Mouse (Mus musculus) C3H10T1/2 (cell line): ENCODE results near the gene Zfyve28. TPM values are rescaled to one million over a fixed set of nuclear protein-coding genes. Genes with fewer than 3 reads are reported as not detected.

Experiments
- polyA plus RNA-seq, 2 experiments: library from polyadenylated mRNA; unstranded; fragments of >200 nt; fragmentation: generic; extraction: Trizol; gene quantifications; one replicate each; pipeline ENCODE4 v1.2.1; 2012; ENCODE audit warnings: missing spikeins in 2 of 2

The Zfyve28 gene
- under 1 TPM in 1 of 2 experiments, not detected in 1; 0.08 TPM for polyA plus RNA-seq

GRCm38 (mm10) chr5:34288154-34288716 is at the start of gene Zfyve28, which contains the start of gene Cfap99:
Gene Zfyve28, minus strand, starts transcription at chr5:34288449.
Gene Cfap99, plus strand, starts transcription at chr5:34288600.

GRCm38 (mm10) chr5:34336097-34336774 is 48.0 kb upstream of the Zfyve28 start, which contains the start of gene Rnf4:
Gene Rnf4, plus strand, starts transcription at chr5:34336289.

GRCm38 (mm10) chr5:34187601-34188316 is 100.5 kb downstream of the Zfyve28 start, which contains the start of gene Mxd4:
Gene Mxd4, minus strand, starts transcription at chr5:34187720.

GRCm38 (mm10) chr5:34168950-34169891 is 119.0 kb downstream of the Zfyve28 start, which contains the start of the genes Poln and Haus3:
Gene Poln, minus strand, starts transcription at chr5:34169448.
Gene Haus3, minus strand, starts transcription at chr5:34169527.

Other genes with a start within 250 kb of the Zfyve28 start
- gene Poln, start 119.0 kb downstream of the Zfyve28 start, polyA plus RNA-seq: 1 to 10 TPM in 1 of 2 experiments, under 1 TPM in 1; 0.13 to 1.1 TPM
- gene Haus3, start 118.9 kb downstream of the Zfyve28 start, polyA plus RNA-seq: 1 to 10 TPM in 1 of 2 experiments, under 1 TPM in 1; 0.87 to 2.6 TPM
- gene Mxd4, start 100.7 kb downstream of the Zfyve28 start, polyA plus RNA-seq: 100 to 1,000 TPM in 1 of 2 experiments, 10 to 100 TPM in 1; 22.3 to 155 TPM
- not detected for gene Cfap99, start 151 bp upstream of the Zfyve28 start, polyA plus RNA-seq
- gene Rnf4, start 47.8 kb upstream of the Zfyve28 start, polyA plus RNA-seq: 10 to 100 TPM; 10.8 to 43.7 TPM
- gene Fam193a, start 81.5 kb upstream of the Zfyve28 start, polyA plus RNA-seq: 10 to 100 TPM in 1 of 2 experiments, 1 to 10 TPM in 1; 4.9 to 23.1 TPM
- gene Tnip2, start 225.5 kb upstream of the Zfyve28 start, polyA plus RNA-seq: 10 to 100 TPM in 1 of 2 experiments, 1 to 10 TPM in 1; 4.5 to 15.1 TPM
- 1 to 10 TPM; 3.5 to 6.1 TPM for gene Sh3bp2, start 237.4 kb upstream of the Zfyve28 start, polyA plus RNA-seq